Mouse (Mus musculus): ENCODE data around the gene Paxip1.

Gene Paxip1

GRCm38 (mm10) chr5:27719311-27719710 lies 72.2 kb downstream of the Paxip1 start:
- no peak for DNase-seq

GRCm38 (mm10) chr5:27717301-27717700 lies 74.2 kb downstream of the Paxip1 start:
- DNase-seq: no peak

GRCm38 (mm10) chr5:27716026-27716425 lies 75.5 kb downstream of the Paxip1 start:
- no peak for DNase-seq

- no peak for DNase-seq
Measured at GRCm38 (mm10) chr5:27714356-27714755, 77.1 kb downstream of the Paxip1 start.

GRCm38 (mm10) chr5:27711461-27712192 lies 79.9 kb downstream of the Paxip1 start:
- no peak for DNase-seq

- DNase-seq: peak; percentile 53
Measured at GRCm38 (mm10) chr5:27708209-27708608, 83.3 kb downstream of the Paxip1 start.

GRCm38 (mm10) chr5:27707283-27707682 lies 84.2 kb downstream of the Paxip1 start:
- no peak for DNase-seq

GRCm38 (mm10) chr5:27706551-27706950 lies 84.9 kb downstream of the Paxip1 start:
- no peak for DNase-seq

GRCm38 (mm10) chr5:27705020-27705419 lies 86.5 kb downstream of the Paxip1 start:
- no peak for DNase-seq

- no peak for DNase-seq
Measured at GRCm38 (mm10) chr5:27702482-27702881, 89.0 kb downstream of the Paxip1 start.
